Mouse (Mus musculus) gastrocnemius, postnatal 36 days (tissue): Measurements from ENCODE around the gene Llcfc1. TPM values are rescaled to one million over a fixed set of nuclear protein-coding genes. Genes with fewer than 3 reads are reported as not detected.

Source experiments
- DNase-seq, 2 experiments: peaks; one replicate each; pipeline ENCODE4 v3.0.0; 2022
- intact Hi-C: fragments of 180-260 bp; cut with DNase I; formaldehyde crosslinking; loops from one replicate; pipeline ENCODE4 v1.15.1; 2025
- long read RNA-seq, 2 experiments: library from polyadenylated mRNA; stranded (forward); transcript quantifications; one replicate each; pipeline ENCODE4 v2.0.0; 2021
- total RNA-seq, 2 experiments: library from RNA; stranded (reverse); gene quantifications; 2 replicates each; pipeline ENCODE4 v1.2.3; 2021

Llcfc1 gene
- total RNA-seq, result not detected
- long read RNA-seq, experiment 1, result 0 reads
- long read RNA-seq, experiment 2, result 0 reads

DNA sequence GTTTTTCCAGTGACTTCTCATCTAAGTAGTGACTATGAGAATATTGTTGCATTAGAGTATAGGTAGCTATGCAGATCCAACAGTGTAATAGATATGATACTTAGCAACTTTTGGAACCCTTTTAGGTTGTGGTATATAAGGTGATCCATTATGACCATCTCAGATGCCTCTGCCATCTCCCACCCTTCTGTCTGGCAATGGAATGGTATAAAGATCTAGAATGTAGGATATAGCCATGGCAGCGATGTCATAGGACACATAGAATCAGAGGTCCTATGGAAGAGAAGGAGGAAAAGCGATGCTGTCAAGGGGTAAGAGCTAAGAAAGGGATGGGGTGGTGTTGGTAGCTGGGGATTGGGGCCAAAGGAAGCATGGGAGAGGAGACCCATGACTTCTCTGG lies at the start of gene Llcfc1:
TSS of gene Llcfc1 (plus strand) at position 301 of the 400 bp plus-strand sequence.
- intact Hi-C loops, result no loop called here
- no peak for DNase-seq

GRCm38 (mm10) chr6:41635211-41635610 lies 49.0 kb upstream of the Llcfc1 start:
- intact Hi-C loops, result no loop called here
- DNase-seq, result no peak

- DNase-seq, result no peak
- intact Hi-C loops, result no loop called here
Observed at GRCm38 (mm10) chr6:41636178-41636577, 48.1 kb upstream of the Llcfc1 start, which contains the start of gene Trpv6. Gene Trpv6, minus strand, starts transcription at chr6:41636405.

GRCm38 (mm10) chr6:41637393-41637792 lies 46.8 kb upstream of the Llcfc1 start:
- no peak for DNase-seq
- intact Hi-C loops, result no loop called here

- intact Hi-C loops, result no loop called here
- DNase-seq, result no peak
Observed at GRCm38 (mm10) chr6:41637927-41638506, 46.2 kb upstream of the Llcfc1 start.

DNA sequence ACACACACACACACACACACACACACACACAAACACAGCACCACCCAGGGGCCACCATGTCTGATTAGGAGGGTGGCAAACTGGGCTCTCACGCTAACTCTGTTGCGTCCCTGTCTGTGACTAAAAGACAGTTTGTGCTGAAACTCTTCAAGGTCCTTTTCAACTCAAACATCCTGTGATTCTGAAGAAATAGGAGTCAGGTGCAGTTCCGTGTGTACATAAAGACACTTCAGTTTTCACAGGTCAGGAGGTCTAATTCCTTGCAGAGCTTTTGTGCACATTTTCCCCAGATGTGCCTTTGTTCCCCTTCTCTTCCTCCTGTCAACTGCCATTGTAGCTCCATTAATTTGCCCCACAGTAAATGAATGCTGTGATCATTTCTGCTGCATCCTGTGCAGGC lies 43.8 kb upstream of the Llcfc1 start:
- intact Hi-C loops, result no loop called here
- no peak for DNase-seq

DNA sequence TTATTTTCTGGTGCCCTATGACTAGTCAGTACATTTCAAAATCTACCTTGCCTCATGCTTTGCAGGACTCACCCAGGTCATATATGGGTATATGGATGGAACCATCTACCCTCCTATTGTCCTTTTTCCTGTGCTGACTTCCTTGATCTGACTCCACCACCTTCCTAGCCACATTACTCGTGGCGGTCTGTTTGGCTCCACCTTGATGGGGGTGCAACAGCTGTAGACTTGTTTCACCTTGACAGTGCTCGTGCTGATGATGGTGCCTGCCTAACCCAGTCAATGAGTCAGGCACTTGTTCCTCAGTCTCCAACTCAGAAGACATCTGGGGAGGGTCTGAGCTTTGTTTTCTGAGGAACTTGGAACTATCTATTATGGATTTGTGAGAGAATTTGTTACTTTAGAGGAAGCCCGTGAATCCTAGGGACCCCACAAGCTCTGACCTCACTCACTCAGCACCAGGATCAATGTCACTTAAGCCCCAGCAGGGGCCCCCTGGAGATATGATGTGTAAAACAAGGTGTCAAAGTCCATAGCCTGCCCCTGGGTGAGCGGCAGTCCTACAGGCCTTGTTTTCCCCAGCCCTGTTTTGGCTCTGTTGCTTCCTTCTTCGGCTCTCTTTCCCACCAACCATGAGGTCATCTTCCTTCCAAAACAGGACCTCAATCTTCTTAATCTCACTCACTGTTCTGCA lies 42.9 kb upstream of the Llcfc1 start:
- no peak for DNase-seq
- intact Hi-C loops, result no loop called here

- no peak for DNase-seq
- intact Hi-C loops, result no loop called here
Observed at GRCm38 (mm10) chr6:41642765-41643164, 41.5 kb upstream of the Llcfc1 start.

DNA sequence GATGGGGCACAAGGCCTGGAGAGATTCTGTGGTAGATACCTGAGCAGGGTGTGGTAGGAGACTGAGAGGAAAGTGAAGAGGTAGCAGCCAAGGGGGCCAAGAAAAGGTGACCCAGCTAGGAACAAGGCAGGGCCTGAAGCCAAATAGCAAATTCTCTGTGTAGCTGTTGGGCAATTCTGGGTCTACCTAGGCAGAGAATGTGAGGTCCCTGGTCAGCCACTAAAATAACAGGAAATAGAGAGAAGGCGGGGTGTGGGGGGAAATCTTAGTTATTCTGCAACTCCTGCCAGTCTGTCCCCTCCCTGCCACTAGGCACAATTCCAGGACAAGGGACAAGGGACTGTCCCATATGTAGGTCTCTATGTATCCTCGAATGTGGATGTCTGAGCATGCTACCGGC lies 41.0 kb upstream of the Llcfc1 start:
- intact Hi-C loops, result no loop called here
- DNase-seq, result no peak

- DNase-seq, result no peak
- intact Hi-C loops, result no loop called here
Observed at GRCm38 (mm10) chr6:41646220-41646619, 38.0 kb upstream of the Llcfc1 start.

DNA sequence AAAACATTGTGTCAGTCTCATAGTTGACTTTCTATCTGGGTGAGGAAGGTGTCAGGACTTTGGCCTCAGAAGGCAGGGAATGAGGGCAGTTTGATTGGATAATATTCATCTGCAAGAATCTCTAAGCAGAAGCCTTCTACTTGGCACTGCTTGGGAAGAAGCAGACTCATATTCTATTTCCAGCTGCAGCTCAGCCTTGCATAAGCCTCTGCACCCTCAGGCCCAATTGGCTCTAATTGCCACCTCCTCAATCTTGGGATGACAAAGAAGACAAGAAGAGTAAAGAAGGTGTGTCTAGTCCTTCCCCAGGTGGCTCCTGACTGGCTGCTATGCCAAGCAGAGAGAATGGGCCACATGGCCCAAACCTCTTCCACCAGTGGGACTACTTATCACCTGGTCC lies 37.6 kb upstream of the Llcfc1 start:
- intact Hi-C loops, result no loop called here
- DNase-seq, result no peak

- no peak for DNase-seq
- intact Hi-C loops, result no loop called here
Observed at GRCm38 (mm10) chr6:41653173-41653572, 31.1 kb upstream of the Llcfc1 start.

DNA sequence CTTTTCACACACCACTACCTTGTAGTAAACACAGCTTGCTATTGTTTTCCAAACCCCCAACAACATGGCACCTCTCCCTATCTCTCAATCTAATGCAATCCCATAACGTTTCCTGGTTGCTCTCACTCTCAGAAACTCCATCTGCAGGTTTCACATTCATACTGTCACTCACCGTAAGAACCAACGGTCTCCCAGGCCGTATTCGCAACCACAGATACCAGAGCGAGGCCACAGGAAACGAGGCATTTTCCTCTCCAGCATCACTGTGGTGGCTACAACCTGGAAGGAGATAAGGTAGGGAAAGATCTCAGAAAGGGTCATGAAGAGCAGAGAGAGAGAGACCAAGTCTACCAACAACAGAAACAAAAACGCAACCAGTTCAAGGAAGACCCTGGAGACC lies 29.6 kb upstream of the Llcfc1 start:
- DNase-seq, result no peak
- intact Hi-C loops, result no loop called here

- DNase-seq, result no peak
- intact Hi-C loops, result no loop called here
Observed at GRCm38 (mm10) chr6:41658487-41658886, 25.7 kb upstream of the Llcfc1 start.

GRCm38 (mm10) chr6:41662320-41662719 lies 21.9 kb upstream of the Llcfc1 start:
- intact Hi-C loops, result no loop called here
- DNase-seq, result no peak

GRCm38 (mm10) chr6:41676530-41676929 lies 7.7 kb upstream of the Llcfc1 start:
- DNase-seq, result no peak
- intact Hi-C loops, result no loop called here

GRCm38 (mm10) chr6:41680669-41681068 lies 3.6 kb upstream of the Llcfc1 start, which contains the start of gene Trpv5:
Gene Trpv5, minus strand, starts transcription at chr6:41680769.
- DNase-seq, result no peak
- intact Hi-C loops, result no loop called here

- intact Hi-C loops, result no loop called here
- DNase-seq, result no peak
Observed at GRCm38 (mm10) chr6:41681656-41682055, 2.6 kb upstream of the Llcfc1 start.

- intact Hi-C loops, result no loop called here
- DNase-seq, result no peak
Observed at GRCm38 (mm10) chr6:41684911-41685310, 680 bp downstream of the Llcfc1 start.

DNA sequence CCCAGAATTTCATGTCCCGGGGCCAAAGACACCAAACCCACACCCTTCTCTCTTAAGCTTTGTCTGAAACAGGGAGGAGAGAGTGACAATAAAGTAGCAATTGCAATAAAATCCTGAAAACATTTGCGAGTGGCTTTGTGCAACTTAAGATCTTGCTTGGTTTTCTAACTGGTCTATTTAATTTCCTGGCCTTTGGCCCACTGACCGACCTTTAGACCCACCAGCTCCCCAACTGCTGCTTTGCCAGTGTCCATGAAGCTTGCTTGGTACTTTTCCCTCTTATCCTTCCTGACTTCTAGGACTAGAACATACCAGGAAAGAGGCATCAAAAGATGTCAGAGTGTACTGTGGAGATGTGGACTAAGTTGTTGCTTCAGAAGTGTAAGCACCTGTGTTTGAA lies 1.4 kb downstream of the Llcfc1 start:
- intact Hi-C loops, result no loop called here
- DNase-seq, result no peak

- intact Hi-C loops, result no loop called here
- no peak for DNase-seq
Observed at GRCm38 (mm10) chr6:41692200-41692599, 8.0 kb downstream of the Llcfc1 start.

DNA sequence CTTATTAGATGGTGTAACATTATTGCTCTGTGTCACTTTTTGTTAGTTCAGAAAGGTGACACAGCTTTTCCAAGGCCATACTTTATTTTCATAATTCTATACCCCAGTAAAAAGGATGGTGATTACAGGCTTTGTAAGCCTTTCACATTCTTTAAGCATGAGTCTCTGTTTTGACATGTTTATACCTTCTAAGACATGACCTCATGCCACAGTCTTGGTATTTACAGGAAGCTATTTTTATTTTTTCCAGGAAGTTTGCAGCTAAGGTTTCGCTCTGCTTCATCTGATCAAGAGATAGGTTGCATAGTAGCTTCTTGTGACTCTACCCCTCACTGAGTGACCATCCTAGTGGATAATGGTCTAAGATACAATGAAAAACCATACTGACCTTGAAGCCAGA lies 10.2 kb downstream of the Llcfc1 start:
- intact Hi-C loops, result no loop called here
- no peak for DNase-seq
